Mouse (Mus musculus): ENCODE data around the gene Cwc22.

DNA sequence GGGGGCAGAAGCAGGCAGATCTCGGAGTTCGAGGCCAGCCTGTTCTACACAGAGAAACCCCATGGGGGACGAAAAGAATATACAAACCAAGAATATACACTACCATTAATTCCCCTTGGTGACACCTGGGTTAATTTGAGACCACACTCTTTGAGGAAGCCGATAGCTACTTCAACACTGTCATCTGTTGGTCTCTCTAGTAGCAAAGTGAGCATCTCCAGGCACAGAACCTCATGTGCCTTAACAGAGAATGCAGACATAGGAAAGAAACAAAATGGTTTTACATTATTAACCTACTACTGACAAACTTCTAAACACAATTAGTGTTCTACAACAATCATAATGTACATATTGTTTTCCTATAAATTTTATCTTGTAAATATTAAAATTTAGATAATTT, 24.9 kb downstream of the Cwc22 start:
- TF ChIP-seq POLR2A (IDR thresholded peaks at IDR 0.05; ENCODE audit: control insufficient read depth, extremely low read depth, insufficient read depth, low read length, poor library complexity) (no peak), CTCF (IDR thresholded peaks at IDR 0.05; ENCODE audit: borderline replicate concordance, control insufficient read depth, extremely low read depth, insufficient read depth, low read length, poor library complexity) (no peak)
